Mouse (Mus musculus): ENCODE measurements around the gene Med23. TPM values are rescaled to one million over a fixed set of nuclear protein-coding genes. Genes with fewer than 3 reads are reported as not detected.

Med23 gene
- total RNA-seq, 2 experiments from 2014 or later, result 19.0 to 31.2 TPM

DNA sequence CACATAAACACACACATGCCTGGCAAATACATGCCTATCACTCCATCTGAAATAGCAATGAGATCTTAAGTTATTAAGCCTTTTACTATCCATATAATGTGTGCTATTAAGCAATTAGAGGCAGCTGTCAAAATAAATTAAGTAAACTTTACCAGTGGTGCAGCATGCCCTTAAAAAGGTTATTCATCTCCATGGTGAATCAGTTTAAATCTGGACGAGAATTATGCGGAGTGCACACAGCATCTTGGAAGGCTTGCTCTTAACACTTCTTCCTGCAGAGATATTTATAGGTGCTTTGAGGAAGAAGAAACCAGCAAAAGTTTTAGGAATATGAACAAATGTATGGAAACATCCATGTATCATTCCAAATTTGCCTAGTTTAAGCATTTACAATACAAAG, 92.1 kb downstream of the Med23 start:
- DNase-seq, result no peak

Small RNA genes within 50 kb of the gene (microRNA-seq; reads per million reads assigned to microRNA genes)
- not detected for gene Mir6905

Other genes with a start within 250 kb of the Med23 start
- gene Enpp1, start 157.8 kb upstream of the Med23 start, total RNA-seq (2021), result 1 to 10 TPM; 5.3 to 7.0 TPM
- gene Enpp3, start 27.2 kb upstream of the Med23 start, total RNA-seq (2021), result 10 to 100 TPM in 1 of 2 experiments, 1 to 10 TPM in 1; 9.5 to 12.0 TPM
- 100 to 1,000 TPM in 1 of 2 experiments, 10 to 100 TPM in 1; 21.3 to 126 TPM for gene Arg1, start 57.5 kb downstream of the Med23 start, total RNA-seq (2021)

All from adrenal gland, postnatal 10 days (tissue).